Mouse (Mus musculus): ENCODE measurements around the gene Polr2l.

DNA sequence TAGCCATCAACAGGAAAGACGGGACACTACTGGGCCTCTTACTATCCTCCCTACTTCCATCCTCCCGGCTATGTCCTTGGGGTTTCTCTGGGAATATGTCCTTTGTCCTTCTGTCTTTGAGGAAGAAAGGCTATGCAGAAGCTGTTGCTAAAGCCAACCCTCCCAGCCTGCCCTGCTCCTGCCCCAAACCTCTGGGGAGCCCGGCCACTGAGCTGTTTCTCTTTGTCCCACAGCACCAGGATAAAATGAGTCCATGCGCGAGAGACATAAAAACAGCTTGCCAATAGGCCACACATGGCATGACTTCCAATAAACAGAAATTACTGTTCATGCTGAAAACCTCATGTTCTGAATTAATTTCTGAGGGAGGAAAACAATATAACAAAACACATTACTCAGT lies 43.4 kb upstream of the Polr2l start:
- TF ChIP-seq CTCF (IDR thresholded peaks at IDR 0.05; ENCODE audit: low read depth) (no peak), EP300 (IDR thresholded peaks at IDR 0.05; ENCODE audit: low read depth) (no peak)
